Mouse (Mus musculus) kidney, adult 18-20 months (tissue): ENCODE results near the gene Rabgap1l.

Experiments
- DNase-seq: peaks from one replicate; pipeline ENCODE4 v3.0.0; 2021

The Rabgap1l gene

GRCm38 (mm10) chr1:160275248-160275647 is 517.8 kb downstream of the Rabgap1l start:
- DNase-seq = peak; percentile 28

GRCm38 (mm10) chr1:160273133-160273743 is 519.8 kb downstream of the Rabgap1l start:
- DNase-seq = no peak

GRCm38 (mm10) chr1:160271282-160271967 is 521.6 kb downstream of the Rabgap1l start:
- no peak for DNase-seq

GRCm38 (mm10) chr1:160268322-160268721 is 524.7 kb downstream of the Rabgap1l start:
- DNase-seq = no peak

- no peak for DNase-seq
These were observed 529.2 kb downstream of the Rabgap1l start for GRCm38 (mm10) chr1:160263630-160264346.

- no peak for DNase-seq
These were observed 530.0 kb downstream of the Rabgap1l start for GRCm38 (mm10) chr1:160263053-160263452.

- no peak for DNase-seq
These were observed 530.6 kb downstream of the Rabgap1l start for GRCm38 (mm10) chr1:160262415-160262814.

GRCm38 (mm10) chr1:160261849-160262248 is 531.2 kb downstream of the Rabgap1l start:
- no peak for DNase-seq

GRCm38 (mm10) chr1:160260605-160261004 is 532.4 kb downstream of the Rabgap1l start:
- no peak for DNase-seq

- DNase-seq = peak; percentile 29
These were observed 533.1 kb downstream of the Rabgap1l start for GRCm38 (mm10) chr1:160259884-160260283.

- DNase-seq = no peak
These were observed 539.9 kb downstream of the Rabgap1l start for GRCm38 (mm10) chr1:160253108-160253507.

- DNase-seq = no peak
These were observed 541.5 kb downstream of the Rabgap1l start for GRCm38 (mm10) chr1:160251388-160252007.

- DNase-seq = no peak
These were observed 542.2 kb downstream of the Rabgap1l start for GRCm38 (mm10) chr1:160250782-160251181.

GRCm38 (mm10) chr1:160249786-160250185 is 543.2 kb downstream of the Rabgap1l start:
- no peak for DNase-seq

- no peak for DNase-seq
These were observed 545.5 kb downstream of the Rabgap1l start for GRCm38 (mm10) chr1:160247473-160247872.

GRCm38 (mm10) chr1:160246844-160247243 is 546.2 kb downstream of the Rabgap1l start:
- no peak for DNase-seq

GRCm38 (mm10) chr1:160245954-160246353 is 547.1 kb downstream of the Rabgap1l start:
- DNase-seq = no peak

- DNase-seq = no peak
These were observed 548.3 kb downstream of the Rabgap1l start for GRCm38 (mm10) chr1:160244689-160245088.

GRCm38 (mm10) chr1:160240091-160240490 is 552.9 kb downstream of the Rabgap1l start:
- DNase-seq = no peak

- no peak for DNase-seq
These were observed 554.1 kb downstream of the Rabgap1l start for GRCm38 (mm10) chr1:160238852-160239443.

- DNase-seq = no peak
These were observed 555.0 kb downstream of the Rabgap1l start for GRCm38 (mm10) chr1:160237981-160238380.

- DNase-seq = no peak
These were observed 559.1 kb downstream of the Rabgap1l start for GRCm38 (mm10) chr1:160233921-160234320.

- DNase-seq = no peak
These were observed 560.9 kb downstream of the Rabgap1l start for GRCm38 (mm10) chr1:160232113-160232512.
